Mouse (Mus musculus) cerebellum, adult 2 months (tissue): ENCODE data around the gene Psg26.

Experiments used
- CTCF ChIP-seq: fragments of 200-500 bp; IDR thresholded peaks from 2 replicates; pipeline ENCODE4 v1.5.1; 2011; ENCODE audit warnings: low read depth, mild to moderate bottlenecking, control low read depth, low read length, moderate library complexity, borderline replicate concordance; ENCODE audit not compliant: insufficient read depth
- POLR2A ChIP-seq: fragments of 200-500 bp; IDR thresholded peaks from 2 replicates; pipeline ENCODE4 v1.6.1; 2011; ENCODE audit warnings: low read length, control low read depth, borderline replicate concordance; ENCODE audit not compliant: insufficient read depth

- no peak for TF ChIP-seq CTCF
- no peak for TF ChIP-seq POLR2A
Observed at GRCm38 (mm10) chr7:18524668-18525067, 40.7 kb upstream of the Psg26 start.
